Mouse (Mus musculus): ENCODE results near the gene Tlr6. TPM values are rescaled to one million over a fixed set of nuclear protein-coding genes. Genes with fewer than 3 reads are reported as not detected.

Tlr6 gene
- 1 to 10 TPM; 6.6 to 8.3 TPM for total RNA-seq (2023)

DNA sequence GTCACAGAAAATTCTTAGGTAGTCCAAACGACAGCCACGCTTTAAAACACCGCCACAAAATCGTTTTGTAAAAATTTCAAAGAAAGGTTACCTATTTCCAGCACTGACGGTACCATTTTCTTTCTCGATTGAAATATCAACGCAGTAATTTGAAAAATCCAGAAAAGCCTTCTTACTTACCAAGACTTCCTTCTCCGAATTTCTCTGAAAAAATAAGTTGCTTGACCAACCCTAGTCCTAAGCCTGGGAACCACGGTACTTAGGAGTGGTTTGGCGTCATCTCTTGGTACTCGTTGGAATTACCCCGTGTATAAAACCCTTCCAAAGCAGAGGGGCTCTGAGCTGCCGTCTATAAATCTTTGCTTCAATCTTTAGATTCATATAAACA is at the start of gene Tlr6:
Gene Tlr6, minus strand, starts transcription at position 255 of the 388 bp plus-strand sequence.

GRCm38 (mm10) chr5:64969861-64970771 is 10.2 kb upstream of the Tlr6 start, which contains the start of gene Fam114a1:
Gene Fam114a1 (plus strand): TSS chr5:64970071.

Other genes with a start within 250 kb of the Tlr6 start
- 100 to 1,000 TPM; 279 to 323 TPM for gene Klf3, start 156.7 kb downstream of the Tlr6 start, total RNA-seq (2023)
- gene Tlr1, start 26.5 kb downstream of the Tlr6 start, total RNA-seq (2023), result 10 to 100 TPM; 37.8 to 47.5 TPM
- gene Fam114a1, start 10.0 kb upstream of the Tlr6 start, total RNA-seq (2023), result 1 to 10 TPM in 1 of 2 experiments, under 1 TPM in 1; 0.80 to 2.2 TPM
- gene Tmem156, start 132.0 kb upstream of the Tlr6 start, total RNA-seq (2023), result 10 to 100 TPM; 22.8 to 25.8 TPM
- 10 to 100 TPM; 13.2 to 14.0 TPM for gene Klhl5, start 147.4 kb upstream of the Tlr6 start, total RNA-seq (2023)
- 1 to 10 TPM; 3.1 to 3.7 TPM for gene Wdr19, start 239.6 kb upstream of the Tlr6 start, total RNA-seq (2023)